Mouse (Mus musculus) liver, adult 2 months (tissue): ENCODE measurements around the gene Arhgef18.

Experiments used
- CTCF ChIP-seq: fragments of 200-500 bp; IDR thresholded peaks from 2 replicates; pipeline ENCODE4 v1.5.1; 2011; ENCODE audit warnings: low read depth, low read length, control low read depth
- POLR2A ChIP-seq: fragments of 200-500 bp; IDR thresholded peaks from 2 replicates; pipeline ENCODE4 v1.6.1; 2011; ENCODE audit warnings: low read length, control low read depth; ENCODE audit not compliant: insufficient read depth; ENCODE audit errors: extremely low read depth

DNA sequence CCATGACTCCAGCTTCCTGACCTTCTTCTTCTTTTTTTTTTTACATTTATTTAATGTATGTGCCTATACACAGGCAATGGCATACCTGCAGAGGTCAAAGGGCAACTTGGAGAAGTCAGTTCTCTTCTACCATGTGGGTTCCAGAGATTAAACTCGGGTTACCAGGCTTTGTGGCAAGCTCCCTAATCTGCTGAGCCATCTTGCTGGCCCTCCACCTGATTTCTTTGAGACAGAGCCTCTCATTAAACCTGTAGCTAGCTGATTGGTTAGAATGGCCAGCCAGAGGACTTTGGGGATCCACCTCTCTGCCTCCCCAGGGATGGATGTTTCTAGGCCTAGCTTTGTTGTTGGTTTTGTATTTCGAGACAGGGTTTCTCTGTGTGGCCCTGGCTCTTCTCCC lies 18.3 kb downstream of the Arhgef18 start:
- TF ChIP-seq CTCF (no peak), POLR2A (no peak)
